Mouse (Mus musculus) embryonic facial prominence, embryonic 14.5 days (tissue): ENCODE measurements at regions not wholly inside any gene's neighbourhood (a gene's known extent, or its start where the extent isn't known, plus 50 kb on each side); places are given as distances from the start of the nearest gene placed in this dataset.

ENCODE experiments used
- ATAC-seq: fragments of 200-750 bp; cut with Nextera tagmentation; 2 replicates; pipeline ENCODE4 v1.8.0; 2017; ENCODE audit warnings: low read depth, moderate number of reproducible peaks, moderate TSS enrichment
- DNase-seq: peaks from one replicate; pipeline ENCODE4 v3.0.0-alpha.2; 2015; ENCODE audit warnings: low spot score
- H3K27ac ChIP-seq: fragments of 300-500 bp; sonication (generic); replicated peaks from 2 replicates; pipeline ENCODE4 v1.5.1; 2014; ENCODE audit warnings: low read depth, mild to moderate bottlenecking, low read length, moderate library complexity
- H3K27me3 ChIP-seq: fragments of 300-500 bp; sonication (generic); replicated peaks from 2 replicates; pipeline ENCODE4 v1.6.1; 2014; ENCODE audit warnings: low read length; ENCODE audit not compliant: control insufficient read depth, insufficient read depth
- H3K36me3 ChIP-seq: fragments of 300-500 bp; sonication (generic); 2 replicates; pipeline ENCODE4 v1.6.1; 2014; ENCODE audit warnings: low read length, mixed read lengths; ENCODE audit not compliant: control insufficient read depth, insufficient read depth
- H3K4me1 ChIP-seq: fragments of 300-500 bp; sonication (generic); 2 replicates; pipeline ENCODE4 v1.6.1; 2014; ENCODE audit warnings: antibody characterized with exemption, low read length; ENCODE audit not compliant: control insufficient read depth, insufficient read depth
- H3K4me2 ChIP-seq: fragments of 300-500 bp; sonication (generic); 2 replicates; pipeline ENCODE4 v1.6.1; 2014; ENCODE audit warnings: low read depth, mild to moderate bottlenecking, low read length, moderate library complexity, mixed read lengths
- H3K4me3 ChIP-seq: fragments of 300-500 bp; sonication (generic); 2 replicates; pipeline ENCODE4 v1.5.1; 2014; ENCODE audit warnings: low read depth, mild to moderate bottlenecking, low read length
- H3K9ac ChIP-seq: fragments of 300-500 bp; sonication (generic); 2 replicates; pipeline ENCODE4 v1.6.1; 2014; ENCODE audit warnings: low read depth, mild to moderate bottlenecking, low read length, moderate library complexity, mixed read lengths
- H3K9me3 ChIP-seq: fragments of 300-500 bp; sonication (generic); 2 replicates; pipeline ENCODE4 v1.6.1; 2016; ENCODE audit warnings: low read length; ENCODE audit not compliant: control insufficient read depth
- WGBS: fragments of 180-500 bp; shearing (Covaris S2); extraction: QIAGEN DNeasy Blood & Tissue Kit; methylation state at CpG from one replicate; pipeline ENCODE4 v1.1.7; 2014; 5-methylcytosine and 5-hydroxymethylcytosine counted together

- Histone ChIP-seq H3K4me2 (no peak overlapping the region), H3K4me1 (no peaks in the 10 kb centered on the region), H3K4me3 (no peak overlapping the region), H3K36me3 (no peaks in the 10 kb centered on the region), H3K9ac (no peak overlapping the region), H3K27ac (no peak overlapping the region), H3K27me3 (no peaks in the 10 kb centered on the region), H3K9me3 (no peaks in the 10 kb centered on the region)
- WGBS, result 82% methylated on average over 3 of the region's 3 CpGs
- no peak for DNase-seq
- ATAC-seq, result no peak
Observed at GRCm38 (mm10) chr8:42870262-42870661, 271.0 kb downstream of the Triml1 start.
